Mouse (Mus musculus) embryonic facial prominence, embryonic 11.5 days (tissue): ENCODE results near the gene Lrrfip2. TPM values are rescaled to one million over a fixed set of nuclear protein-coding genes. Genes with fewer than 3 reads are reported as not detected.

Experiments
- polyA plus RNA-seq: library from polyadenylated mRNA; unstranded; fragments of >200 nt; fragmentation: Nextera tagmentation; extraction: Ambion mirVana; gene quantifications from 2 replicates; pipeline ENCODE4 v1.2.1, GENCODE M21; 2014

Lrrfip2 gene
- polyA plus RNA-seq, 1 experiment from 2014 or later = 49.2 TPM

Other genes with a start within 250 kb of the Lrrfip2 start
- 1.1 TPM in 2 replicates for gene Als2cl, start 237.7 kb upstream of the Lrrfip2 start, polyA plus RNA-seq
- gene Tmie, start 237.5 kb upstream of the Lrrfip2 start, polyA plus RNA-seq = 0.13 and 0.29 TPM in 2 replicates
- gene Fam240a, start 200.7 kb upstream of the Lrrfip2 start, polyA plus RNA-seq = not detected in 2 replicates
- gene Tdgf1, start 171.4 kb upstream of the Lrrfip2 start, polyA plus RNA-seq = not detected in 2 replicates
- gene Lrrc2, start 166.0 kb upstream of the Lrrfip2 start, polyA plus RNA-seq = 0.20 and 0.74 TPM in 2 replicates
- gene Rtp3, start 127.0 kb upstream of the Lrrfip2 start, polyA plus RNA-seq = 0.13 and 0.28 TPM in 2 replicates
- gene Ltf, start 98.3 kb upstream of the Lrrfip2 start, polyA plus RNA-seq = 0.66 and 1.1 TPM in 2 replicates
- gene Ccrl2, start 60.1 kb upstream of the Lrrfip2 start, polyA plus RNA-seq = 0.76 and 0.99 TPM in 2 replicates
- 50.6 and 56.4 TPM in 2 replicates for gene Mlh1, start 154.2 kb downstream of the Lrrfip2 start, polyA plus RNA-seq
- gene Epm2aip1, start 154.3 kb downstream of the Lrrfip2 start, polyA plus RNA-seq = 42.2 and 46.5 TPM in 2 replicates
- 0.04 and 0.11 TPM in 2 replicates for gene Trank1, start 194.1 kb downstream of the Lrrfip2 start, polyA plus RNA-seq